Mouse (Mus musculus) heart, adult 8-10 months (tissue): Measurements from ENCODE around the gene Bloc1s6. TPM values are rescaled to one million over a fixed set of nuclear protein-coding genes. Genes with fewer than 3 reads are reported as not detected.
A peak's percentile ranks its signal among the peaks of the same experiment; 100 is the strongest.

Experiments
- DNase-seq: peaks from one replicate; pipeline ENCODE4 v3.0.0; 2022; ENCODE audit warnings: low spot score
- total RNA-seq, 4 experiments: library from RNA; stranded (reverse); gene quantifications; 2 replicates each; pipeline ENCODE4 v1.2.4; 2022

Bloc1s6 gene
- total RNA-seq, 4 experiments from 2014 or later, result 25.1 to 33.1 (median 29.1) TPM

DNA sequence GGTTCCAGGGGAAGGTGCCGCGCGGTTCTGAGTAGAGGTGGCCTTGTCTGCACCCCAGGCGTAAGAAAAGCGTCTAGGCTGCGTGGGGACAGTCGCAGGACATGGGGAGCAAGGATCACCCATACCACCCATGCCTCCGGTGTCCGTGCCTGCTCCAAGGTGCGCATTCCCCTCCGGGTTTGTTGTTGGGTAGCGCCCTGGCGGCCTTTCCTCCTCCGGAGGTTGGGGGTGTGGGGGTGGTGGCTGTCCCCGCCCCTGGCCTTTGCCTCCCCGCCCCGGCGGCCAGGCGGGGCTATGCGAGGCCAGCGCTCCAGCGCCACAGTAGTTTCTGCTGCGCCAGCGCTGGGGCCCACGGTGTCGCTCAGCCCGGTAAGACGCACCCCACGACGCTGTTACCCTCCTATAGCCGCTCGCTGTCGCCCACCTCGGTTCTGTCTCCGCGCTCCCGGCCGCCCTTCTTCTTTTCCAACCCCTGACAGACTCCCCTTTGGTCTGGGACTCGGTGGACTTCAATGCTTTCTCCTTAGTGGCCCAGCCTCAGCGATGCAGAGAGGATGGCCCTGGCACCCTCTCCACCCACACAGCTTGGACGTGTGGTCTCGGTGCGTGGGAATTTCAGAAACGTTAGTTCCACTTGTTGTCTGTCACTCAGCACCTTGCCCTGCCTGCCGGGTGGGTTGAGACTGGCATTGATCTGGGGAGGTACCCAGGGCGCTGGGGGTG is 26.9 kb downstream of the Bloc1s6 start, which contains the start of gene Sqor:
Gene Sqor (plus strand): TSS at position 167 of the 723 bp plus-strand sequence.
- peak; percentile 79 for DNase-seq

DNA sequence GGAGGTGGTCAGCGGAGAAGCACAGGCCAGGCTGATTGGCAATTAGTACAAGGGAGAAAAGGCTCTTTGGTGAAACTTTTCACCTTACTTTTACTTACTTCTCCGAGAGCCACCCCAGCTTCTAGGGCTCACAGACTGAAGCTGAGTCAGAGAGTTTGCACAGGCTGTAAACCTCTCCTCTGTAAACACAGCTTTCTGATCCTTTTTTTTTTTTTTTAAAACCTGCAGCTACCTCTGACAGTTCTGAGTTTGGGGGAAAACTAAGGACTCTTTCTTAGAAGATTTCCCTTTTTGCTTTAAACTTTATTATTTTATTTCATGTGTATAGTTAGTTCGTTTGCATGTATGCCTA is 27.5 kb downstream of the Bloc1s6 start:
- DNase-seq, result no peak

DNA sequence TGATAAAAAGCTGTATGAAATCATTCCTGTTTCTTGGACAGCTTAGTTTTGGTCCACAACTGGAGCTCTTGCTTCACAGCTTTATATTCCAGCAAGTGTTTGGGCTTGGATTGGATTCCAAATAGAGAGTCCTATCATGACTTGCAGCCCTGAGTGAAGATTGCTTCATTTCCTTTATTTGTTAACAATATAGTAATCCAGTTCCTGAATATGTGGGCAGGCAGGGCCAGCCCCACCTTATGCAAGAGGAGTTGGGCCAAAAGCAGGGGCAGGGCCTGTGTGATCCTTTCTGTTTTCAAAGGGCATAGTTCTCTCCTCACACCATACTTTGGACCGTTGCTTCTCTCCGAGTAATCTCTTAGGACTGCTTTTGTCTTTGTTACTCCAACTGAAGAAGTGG is 32.7 kb downstream of the Bloc1s6 start:
- peak; percentile 49 for DNase-seq

DNA sequence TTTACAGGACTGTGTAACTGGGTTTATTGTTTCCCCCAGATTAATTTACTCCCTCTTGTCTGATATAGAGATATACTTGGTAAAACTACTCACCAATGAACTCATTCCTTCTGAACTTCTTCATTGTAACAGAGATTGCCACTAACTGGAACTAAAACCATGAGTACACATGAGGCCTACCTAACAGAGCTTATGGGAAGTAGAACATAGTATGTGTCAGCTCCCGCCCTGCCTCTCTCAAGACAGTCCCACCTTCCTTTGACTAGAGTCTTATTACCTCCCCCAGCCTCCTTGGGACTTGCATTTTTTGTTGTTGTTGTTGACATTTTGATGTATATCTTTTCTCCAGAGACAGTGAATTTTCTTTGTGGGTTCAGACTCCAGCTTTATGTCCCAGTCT is 34.6 kb downstream of the Bloc1s6 start:
- no peak for DNase-seq

DNA sequence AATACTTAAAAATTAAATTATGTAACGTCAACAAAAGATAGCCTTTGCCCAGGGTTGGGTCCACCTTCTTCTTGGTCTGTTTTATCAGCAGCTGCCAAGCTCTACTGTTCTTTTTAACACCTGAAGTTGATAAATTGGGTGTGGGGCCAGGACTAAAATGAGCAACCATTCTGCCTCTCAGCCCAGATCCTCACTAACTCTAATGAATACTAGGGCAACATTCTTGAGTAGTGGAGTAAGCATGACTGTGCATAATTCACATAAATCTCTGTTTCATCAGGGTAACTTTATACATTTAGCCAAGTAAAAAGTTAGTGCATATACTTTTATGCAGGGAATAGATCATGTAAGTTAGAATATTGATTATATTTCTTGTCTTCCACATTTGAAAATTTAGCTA is 37.2 kb downstream of the Bloc1s6 start:
- no peak for DNase-seq

DNA sequence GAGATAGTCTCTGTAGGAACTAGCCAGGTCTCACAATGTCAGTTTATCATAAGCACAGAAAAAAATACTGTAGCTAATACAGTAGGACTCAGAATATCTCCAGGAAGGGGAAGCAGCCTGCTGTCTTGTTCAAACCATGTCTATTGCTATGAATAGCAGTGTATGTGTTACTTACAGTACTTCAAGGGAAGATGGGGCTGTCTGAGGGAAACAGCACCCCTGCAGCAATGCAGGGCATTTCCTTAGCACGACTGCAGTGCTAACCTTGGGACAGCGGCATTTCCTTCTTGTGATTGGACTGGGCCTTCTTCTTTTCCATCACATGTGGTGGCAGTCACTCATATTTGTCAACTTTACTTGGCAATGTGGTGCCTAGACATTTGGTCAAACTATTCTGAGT is 38.5 kb downstream of the Bloc1s6 start:
- no peak for DNase-seq

DNA sequence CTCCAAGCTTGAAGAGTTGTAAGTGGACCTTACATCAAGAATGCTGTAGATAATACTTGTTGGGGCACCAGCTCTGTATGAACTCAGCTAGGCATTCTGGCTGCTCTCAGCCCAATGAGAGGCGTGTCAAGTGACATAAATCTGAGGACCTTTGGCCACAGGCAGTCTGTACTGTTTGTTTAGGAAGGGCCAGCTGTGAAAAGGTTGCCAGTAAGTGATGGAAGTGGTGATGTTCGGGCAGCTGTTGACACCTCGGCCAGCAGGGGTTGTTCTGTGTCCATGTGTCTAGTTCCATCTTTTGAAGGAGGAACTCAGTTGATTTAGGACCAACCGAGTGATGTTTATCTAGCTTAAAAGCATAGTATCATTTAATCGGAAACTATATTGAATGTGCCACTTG is 41.7 kb downstream of the Bloc1s6 start:
- DNase-seq, result no peak

DNA sequence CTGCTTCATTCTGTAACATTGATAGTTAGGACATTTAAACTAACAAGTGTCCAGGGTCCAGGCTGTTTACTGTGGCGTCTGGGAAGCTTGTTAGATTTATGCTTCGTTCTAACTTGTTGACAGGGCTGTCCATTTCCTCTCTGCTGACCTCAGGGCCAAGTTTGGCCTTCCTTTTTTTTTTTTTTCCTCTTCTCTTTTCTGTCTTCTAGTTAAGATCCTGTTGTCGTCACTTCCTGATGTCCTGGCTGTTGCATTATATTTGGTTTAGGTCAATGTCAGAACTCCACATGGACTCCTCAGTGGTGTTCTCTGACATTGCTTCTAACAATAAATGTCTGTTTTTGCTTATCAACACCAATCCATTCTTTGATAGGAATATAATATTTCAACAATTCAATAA is 42.1 kb downstream of the Bloc1s6 start:
- DNase-seq, result no peak

DNA sequence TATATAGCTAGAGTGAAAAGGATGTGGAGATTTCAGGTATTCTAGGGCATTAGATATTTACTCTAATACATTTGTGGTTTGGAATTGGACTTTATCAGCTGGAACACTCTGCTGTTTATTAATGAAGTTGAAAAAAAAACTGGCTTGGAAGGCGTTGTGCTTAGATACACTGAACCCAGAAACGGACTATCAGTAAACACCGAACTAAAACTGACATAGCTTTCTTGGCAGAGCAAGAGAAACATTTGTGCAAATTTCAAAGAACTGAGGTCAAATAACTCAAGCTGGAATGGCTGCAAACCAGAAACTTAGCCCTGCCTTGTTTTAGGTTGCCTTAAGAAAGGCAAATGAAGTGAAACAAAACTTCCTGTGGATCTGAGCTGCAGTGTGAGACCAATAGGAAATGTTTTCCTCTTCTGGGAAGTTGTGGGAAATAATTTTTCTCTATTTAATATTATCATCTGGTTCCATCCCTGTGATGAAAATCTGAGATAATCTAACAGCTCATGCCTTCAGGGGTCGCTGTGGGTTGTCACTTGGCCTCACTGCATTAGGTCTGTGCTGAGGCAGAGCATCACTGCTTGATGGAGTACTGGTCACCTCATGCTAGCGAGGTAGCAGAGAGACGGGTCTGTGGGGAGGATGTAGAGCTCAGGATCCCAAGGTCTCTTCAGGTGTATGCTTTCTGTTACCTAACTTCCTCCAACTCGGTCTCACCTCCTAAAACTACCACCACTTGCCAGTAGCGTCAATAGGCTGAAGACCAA is 43.5 kb downstream of the Bloc1s6 start:
- peak; percentile 26 for DNase-seq

DNA sequence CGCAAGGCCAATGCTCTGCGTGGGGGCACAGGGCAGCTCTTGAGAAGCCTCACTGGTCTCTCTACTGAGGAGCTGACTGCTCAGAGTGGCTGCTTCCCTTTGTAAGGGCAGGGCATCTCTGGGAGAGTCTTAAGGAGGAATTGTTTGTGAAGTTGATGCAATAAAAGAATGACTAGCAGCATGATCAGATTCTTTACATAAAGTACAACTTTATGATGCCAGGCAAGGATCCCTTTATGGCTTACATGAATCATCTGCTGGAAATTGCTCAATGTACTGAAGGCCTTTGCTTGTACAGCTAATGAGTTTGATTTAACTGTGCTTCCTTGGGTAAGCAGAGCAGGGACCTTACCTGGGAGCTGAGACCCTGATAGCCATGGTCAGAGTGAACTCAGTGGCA is 45.4 kb downstream of the Bloc1s6 start:
- DNase-seq, result no peak

DNA sequence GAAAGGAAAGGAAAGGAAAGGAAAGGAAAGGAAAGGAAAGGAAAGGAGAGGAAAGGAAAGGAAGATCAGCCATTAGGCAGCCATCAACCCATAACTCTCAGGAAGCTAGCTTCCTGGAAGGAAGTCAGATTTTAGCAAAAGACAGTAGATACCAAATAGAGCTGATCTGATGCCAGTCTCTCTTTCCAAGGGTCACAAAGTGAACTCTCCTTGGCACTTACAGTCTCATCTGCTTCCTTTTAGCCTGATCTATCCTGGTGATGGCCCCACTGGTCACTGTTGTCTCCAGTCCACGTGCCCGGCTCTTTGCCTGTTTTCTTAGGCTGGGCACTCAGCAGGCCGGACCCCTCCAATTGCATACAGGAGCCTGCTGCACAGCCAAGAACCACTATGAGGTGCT is 46.4 kb downstream of the Bloc1s6 start:
- DNase-seq, result no peak

DNA sequence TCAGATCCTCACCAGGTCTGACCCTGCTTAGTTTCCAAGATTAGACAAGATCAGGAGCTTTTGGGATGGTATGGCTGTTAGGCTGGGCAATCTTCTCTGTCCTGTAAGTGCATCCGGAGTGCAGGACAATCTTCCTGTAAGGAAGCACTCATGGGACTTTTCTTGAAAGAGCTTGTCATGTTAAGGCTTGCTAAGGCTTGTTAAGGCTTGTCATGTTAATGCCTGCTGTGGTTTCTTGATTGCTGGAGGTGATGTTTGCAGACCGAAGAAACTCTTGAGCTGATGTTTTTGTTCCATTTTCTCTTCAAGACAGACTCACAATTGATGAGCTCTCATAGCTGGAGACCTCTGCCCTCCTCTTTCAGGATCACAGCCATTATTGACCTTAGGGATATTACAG is 47.9 kb downstream of the Bloc1s6 start:
- no peak for DNase-seq

DNA sequence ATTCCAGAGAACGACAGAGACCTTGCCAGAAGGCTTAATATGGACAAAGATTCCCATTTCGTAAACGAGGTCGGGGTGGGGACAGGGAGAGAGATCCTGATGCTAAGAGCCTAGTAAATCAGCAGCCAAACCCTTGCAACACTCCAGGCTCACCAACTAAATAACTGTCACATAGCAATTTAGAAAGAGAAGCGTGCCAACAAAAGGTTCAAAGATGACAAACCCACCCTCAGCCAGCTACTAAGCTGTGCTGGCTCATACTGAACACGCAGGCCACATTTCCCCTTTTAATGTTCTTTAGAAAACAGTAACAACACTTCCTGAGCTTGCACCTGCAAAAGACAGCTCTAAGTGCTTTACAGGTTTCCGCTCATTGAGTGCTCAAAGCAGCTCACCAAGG is 51.0 kb downstream of the Bloc1s6 start:
- no peak for DNase-seq

DNA sequence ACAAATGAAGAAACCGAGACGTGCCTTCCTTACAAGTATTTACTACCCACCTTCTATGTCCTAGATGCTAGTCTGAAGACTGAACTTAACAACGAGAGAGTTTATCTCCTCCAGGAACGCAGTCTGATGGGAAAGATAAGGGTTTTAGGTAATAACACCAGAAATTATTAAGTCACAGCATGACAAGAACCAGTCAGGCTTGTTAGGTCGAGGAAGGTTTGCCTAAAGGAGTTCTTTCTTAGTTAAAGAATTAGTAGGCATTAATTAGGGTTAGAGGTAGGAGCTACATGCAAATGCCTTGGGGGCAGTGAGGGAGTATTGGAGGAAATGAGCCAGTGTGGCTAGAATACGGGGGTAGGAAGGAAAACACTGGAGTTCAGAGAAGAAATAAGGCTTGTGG is 51.4 kb downstream of the Bloc1s6 start:
- DNase-seq, result no peak

Other genes with a start within 250 kb of the Bloc1s6 start
- gene Gatm, start 127.2 kb upstream of the Bloc1s6 start, total RNA-seq, result 1 to 10 TPM; 2.4 to 3.9 (median 2.6) TPM
- under 1 TPM; 0.46 to 0.97 (median 0.65) TPM for gene AA467197, start 101.5 kb upstream of the Bloc1s6 start, total RNA-seq
- 1 to 10 TPM; 8.1 to 9.4 (median 8.6) TPM for gene Slc30a4, start 35.8 kb upstream of the Bloc1s6 start, total RNA-seq
- gene Sqor, start 26.7 kb downstream of the Bloc1s6 start, total RNA-seq, result 10 to 100 TPM; 45.8 to 67.7 (median 56.3) TPM